Mouse (Mus musculus): ENCODE measurements at regions not wholly inside any gene's neighbourhood (a gene's known extent, or its start where the extent isn't known, plus 50 kb on each side); places are given as distances from the start of the nearest gene placed in this dataset.

DNA sequence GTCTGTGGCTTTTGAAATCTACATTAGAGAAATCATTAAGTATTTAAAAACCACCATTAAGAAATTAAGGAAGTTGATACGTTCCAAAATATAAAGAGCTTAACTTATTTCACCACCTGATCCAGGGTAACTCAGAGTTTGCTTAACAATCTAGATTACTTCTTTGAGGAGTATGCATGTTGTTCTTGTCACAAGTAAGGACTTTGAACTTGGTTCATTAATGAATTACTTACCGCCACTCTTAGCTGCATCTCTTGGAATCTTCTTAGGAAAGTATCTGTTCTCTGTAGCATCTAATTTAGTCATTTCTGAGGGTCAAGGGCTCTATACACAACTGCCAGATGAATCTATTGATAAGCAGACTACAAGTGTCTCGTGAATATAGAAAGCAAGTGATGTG is 715.4 kb upstream of the Tbl1xr1 start:
- POLR2A ChIA-PET: no interaction called here
- CTCF ChIA-PET: no interaction called here

DNA sequence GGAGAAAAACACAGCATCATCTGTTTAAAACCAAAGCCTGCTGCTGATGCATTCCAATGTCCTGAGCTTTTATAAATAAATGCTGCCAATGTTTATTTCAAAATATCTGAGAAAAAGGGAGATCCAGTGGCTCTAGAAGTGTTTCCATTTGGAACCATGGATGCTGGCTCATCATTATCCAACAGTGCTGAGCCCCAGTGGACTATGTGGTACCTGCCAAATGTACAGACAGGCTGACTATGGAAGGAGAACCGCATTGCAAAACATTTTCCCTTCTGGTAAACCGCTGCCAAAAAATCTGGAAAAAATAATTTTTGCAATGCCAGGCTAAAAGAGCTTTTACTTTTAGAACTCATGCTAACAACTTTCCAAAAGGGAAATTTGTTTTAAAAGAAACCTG is 696.6 kb upstream of the Tbl1xr1 start:
- ChIA-PET CTCF (no interaction called here), POLR2A (no interaction called here)

DNA sequence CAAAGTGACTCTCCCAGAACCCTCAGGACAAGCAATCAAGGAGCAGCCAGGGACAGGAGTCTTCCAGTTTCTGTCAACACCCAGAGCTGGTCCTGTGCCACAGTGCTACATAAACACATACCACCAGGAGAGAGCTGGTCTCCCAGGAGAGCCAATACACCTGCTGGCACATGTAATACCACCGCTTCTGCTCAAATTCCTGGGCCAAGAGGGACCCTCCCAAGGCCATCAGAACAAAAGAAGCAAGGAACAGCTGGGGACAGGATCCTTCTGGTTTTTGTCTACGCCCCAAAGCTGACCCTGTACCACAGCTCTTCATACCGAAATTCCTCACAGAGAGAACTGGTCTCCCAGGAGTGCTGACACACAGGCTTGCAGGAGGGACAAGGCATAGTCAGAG is 695.4 kb upstream of the Tbl1xr1 start:
- CTCF ChIA-PET: no interaction called here
- POLR2A ChIA-PET: no interaction called here

DNA sequence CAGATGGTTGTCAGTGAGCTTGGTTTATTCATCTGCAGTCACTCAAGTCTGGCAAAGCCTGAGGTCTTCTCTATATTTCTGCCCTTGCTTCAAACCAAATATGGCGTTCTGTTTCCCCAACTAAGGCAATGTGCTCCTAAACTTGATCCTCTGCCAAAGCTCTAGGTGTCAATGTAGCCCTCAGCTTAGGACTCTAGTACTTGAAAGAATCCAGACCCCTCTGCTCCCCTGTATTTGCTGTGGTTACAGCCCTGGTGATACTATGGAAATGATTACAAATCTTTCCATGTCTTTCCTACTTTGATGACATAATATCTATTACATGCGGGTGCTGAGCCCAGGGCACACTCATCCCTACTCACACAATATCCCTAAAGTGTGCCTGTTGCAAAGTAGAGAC is 672.9 kb upstream of the Tbl1xr1 start:
- CTCF ChIA-PET: no interaction called here
- POLR2A ChIA-PET: no interaction called here

DNA sequence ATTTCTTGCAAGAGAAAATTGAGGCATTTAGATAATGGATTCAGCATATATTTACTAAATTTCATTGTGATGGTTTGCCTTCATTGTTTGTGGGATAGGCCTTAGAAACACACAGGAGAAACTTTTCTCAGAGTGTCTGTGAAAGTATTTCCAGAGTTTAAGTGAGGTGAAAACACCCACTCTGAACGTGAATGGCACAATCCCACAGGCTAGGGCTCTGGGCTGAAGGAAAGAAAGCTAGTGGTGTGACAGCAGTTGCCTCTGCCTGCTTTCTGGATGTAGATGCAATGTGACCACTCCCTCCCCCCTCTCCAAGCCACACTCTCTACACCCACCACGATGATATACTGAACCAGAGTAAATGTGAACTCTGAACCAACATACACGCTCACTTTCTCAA is 672.4 kb upstream of the Tbl1xr1 start:
- ChIA-PET POLR2A (no interaction called here), CTCF (no interaction called here)

DNA sequence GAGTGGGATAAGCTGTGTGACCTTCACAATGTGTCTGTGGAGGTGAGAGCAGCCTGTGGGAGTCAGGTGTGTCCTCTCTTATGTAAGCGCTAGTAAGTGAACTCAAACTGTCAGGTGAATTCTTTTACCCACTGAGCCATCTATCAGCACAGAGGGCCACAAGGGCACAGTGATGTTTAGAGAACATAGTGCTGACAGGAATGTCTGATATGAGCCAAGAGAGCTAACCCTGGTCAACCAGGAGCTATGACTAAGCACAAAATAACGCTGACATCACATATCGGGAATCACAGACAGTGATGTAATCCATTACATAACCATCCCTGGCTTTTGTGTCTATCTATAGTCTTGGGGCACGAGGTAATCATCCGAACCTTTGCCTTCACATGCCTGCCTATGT is 669.4 kb upstream of the Tbl1xr1 start:
- ChIA-PET POLR2A (no interaction called here), CTCF (no interaction called here)

DNA sequence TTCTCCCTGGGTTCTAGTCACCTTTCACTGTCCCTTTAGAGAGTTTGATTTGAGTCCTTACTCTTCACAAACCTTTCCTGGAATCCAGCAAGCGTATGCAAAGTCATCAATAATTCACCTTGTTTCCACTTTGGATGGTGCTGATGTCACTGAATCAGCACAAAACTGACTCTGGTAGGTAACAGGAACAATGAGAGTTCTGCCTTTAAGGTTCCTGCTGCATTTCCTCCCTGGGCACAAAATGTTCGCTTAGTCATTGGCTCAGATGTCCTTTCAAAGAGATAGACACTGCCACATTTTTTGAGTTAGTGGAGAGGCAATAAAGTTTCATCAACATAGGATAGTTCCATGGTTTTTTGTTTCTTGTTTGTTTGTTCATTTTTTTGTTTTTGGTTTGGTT is 664.4 kb upstream of the Tbl1xr1 start:
- CTCF ChIA-PET: no interaction called here
- POLR2A ChIA-PET: no interaction called here

DNA sequence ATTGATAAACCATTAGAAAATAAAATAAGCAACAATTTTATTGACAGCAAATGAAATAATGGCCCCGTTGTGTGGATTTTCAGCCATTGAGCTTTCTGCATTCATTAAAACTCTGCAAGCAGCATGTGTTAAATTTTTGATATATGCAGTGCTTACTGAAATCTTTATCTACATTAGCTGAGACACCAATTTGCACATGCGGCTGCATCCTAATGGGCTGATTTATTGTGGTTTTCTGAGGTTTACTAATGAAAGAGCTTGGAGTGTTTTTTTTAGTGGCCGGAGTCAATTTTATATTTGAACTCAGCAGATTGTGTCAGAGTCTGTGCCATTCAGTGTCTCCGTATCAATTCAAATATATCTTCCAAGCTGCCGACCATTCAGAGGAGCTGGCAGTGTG is 653.3 kb upstream of the Tbl1xr1 start:
- CTCF ChIA-PET: no interaction called here
- POLR2A ChIA-PET: no interaction called here

DNA sequence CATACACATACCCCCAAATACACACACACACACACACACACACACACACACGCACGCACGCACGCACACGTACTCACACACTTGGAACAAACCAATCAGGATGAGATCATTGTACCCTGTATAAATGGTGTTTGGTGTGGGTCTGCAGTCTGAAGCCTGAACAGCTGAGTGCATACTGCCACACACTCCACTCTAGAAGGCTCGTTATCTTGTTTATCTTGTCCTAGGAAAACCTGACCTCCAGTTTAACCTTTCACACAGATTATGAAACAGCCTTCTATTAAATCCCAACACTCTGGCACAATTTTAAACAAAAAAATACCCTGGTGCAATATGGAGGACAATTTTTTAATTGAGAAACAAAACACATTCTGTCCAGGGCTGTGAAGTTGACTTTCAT is 649.9 kb upstream of the Tbl1xr1 start:
- POLR2A ChIA-PET: no interaction called here
- CTCF ChIA-PET: no interaction called here

DNA sequence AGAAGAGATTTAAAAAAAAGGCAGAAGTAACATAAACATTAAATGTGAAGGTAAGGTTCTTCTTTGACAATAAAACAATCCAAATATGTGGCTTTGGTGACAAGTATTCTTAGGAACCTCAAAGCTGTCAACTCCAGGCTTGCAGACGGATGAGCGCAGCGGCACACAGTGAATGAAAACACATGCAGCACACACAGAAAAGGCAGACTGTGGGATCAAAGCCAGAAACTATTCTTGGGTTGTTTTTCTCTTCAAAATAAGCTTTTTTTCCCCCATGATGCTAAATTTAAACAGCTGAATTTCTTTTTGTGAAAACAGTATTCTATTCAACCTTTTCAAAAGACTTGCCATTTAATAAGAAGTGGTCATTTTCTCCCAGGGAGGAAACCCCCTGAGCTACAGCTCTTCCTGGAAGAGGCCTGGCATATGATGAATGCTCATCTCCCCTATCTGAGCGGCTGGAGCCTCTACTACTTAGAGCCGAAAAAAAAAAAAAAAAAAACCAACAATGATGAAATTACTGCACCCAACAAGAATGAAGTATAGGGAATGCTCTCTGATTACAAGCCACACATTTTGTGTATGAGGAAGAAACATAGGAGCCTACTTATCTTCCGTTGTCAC is 648.9 kb upstream of the Tbl1xr1 start:
- POLR2A ChIA-PET: no interaction called here
- CTCF ChIA-PET: no interaction called here

DNA sequence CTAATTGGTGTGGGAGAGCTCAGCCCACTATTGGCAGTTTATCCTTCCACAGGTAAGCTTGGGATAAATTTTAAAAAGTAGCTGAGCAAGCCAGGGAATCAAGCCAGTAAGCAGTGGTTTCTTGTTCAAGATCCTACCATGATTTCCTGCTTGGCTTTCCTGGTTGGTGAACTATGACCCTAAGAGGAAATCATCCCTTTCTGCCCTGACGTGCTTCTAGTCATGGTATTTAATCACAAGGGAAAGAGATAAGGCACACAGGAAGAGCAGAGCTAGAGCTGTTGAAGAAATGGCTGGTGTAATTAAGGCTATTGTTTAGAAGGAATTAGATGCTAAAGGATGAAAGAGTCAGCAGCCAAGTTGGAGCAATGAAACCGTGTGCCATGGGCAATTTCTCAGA is 648.3 kb upstream of the Tbl1xr1 start:
- CTCF ChIA-PET: no interaction called here
- POLR2A ChIA-PET: no interaction called here

DNA sequence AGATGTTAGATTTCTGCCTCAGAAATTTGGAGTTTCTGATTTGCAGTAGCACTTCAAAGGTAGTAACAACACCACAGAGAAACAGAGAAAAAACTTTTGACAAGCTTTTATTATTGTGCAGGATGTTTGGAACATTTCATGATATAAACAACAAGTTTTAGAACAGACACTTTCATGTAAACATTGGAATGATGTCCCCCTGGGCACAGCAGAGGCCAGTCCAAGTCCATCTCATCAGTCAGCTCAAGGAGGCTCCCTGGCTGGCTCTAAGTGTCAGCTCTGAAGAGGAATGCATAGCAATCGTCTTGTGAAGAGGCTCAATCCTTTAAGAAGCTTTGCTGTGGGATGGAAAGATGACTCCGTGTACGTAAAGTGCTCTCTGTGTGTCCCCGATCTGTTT is 612.2 kb upstream of the Tbl1xr1 start:
- ChIA-PET POLR2A (no interaction called here), CTCF (interaction anchor here in 1 of 4 experiments (0.7 kb wide), 1 partner anchor 819 kb away, joined by 5 read pairs; no protein-coding TSS in a partner anchor)

DNA sequence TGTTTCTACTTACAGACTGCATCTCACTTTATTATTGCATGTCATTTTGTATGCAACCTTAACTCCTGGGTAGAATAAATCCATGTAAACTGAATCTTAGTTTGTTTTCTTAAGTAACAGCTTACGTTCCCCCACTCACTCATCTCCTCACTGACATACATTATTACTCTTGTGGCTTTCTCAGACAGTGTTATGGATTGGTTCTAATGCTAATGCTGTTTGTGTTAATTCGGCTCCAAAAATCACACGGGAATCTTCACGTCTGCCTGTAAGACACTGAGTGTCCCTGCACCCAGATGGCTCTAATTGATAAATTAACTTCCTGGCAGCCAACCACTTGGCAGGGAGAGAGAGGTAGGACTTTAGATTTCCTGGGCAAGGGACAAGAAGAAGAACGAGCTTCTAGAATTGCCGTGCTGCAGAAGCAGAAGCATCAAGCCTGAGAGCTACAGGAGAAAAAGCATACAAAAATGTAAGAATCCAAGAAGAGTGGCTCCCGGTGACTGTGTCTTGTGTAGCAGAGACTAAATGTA is 610.3 kb upstream of the Tbl1xr1 start:
- POLR2A ChIA-PET: no interaction called here
- CTCF ChIA-PET: no interaction called here

DNA sequence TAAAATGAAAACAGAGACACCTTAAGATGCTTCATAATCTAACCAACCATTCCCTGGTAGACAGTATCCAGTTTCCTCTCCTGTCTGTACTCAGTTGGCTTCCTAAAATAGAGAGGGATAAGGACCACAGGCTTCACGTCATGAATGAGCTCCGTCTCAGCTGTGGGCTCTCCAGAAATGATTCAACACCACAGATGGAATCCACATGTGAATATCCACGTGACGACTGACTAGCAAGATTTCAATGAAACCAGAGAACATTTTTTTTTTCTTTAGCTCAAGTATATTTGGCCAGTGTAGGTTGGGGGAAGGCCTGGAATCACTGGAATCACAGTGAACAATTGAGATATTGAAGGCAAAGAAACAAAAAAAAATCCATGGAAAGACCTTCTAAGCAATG is 599.1 kb upstream of the Tbl1xr1 start:
- ChIA-PET CTCF (no interaction called here), POLR2A (no interaction called here)

DNA sequence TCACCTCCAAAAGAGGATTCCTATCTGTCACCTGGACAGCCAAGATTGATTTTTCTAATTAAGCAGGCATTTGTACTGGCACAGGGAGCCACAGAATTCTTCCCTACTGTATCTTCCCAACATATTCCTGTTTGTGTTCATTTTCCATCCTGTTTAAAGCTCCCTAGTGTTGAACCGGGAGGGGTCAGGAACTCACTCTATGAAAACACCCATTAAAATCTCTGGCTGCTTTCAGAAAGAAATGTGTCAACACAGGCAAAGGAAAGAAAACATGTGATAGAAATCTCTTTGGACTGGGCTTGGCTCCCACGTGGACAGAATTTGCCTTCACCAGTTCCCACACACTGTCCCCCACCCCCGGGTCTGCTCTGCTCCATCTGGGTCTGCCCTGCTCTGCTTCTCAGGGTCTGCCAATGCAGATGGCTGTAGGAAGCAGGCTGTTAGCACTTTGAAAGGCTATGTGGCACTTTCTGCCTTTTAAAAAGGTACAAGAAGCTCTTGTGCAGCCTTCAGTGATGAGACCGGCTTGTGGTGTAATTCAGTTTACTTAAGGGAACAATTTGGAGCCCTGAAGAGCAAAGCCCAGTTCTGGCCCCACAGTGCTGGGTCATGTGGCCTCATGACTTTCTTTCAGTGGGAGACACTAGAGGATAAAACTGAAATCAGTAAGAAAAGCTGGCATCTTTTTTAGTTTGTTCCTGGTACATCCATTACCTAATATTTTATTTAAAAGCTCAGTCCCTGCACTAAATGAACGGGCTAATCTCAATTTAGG is 597.2 kb upstream of the Tbl1xr1 start:
- ChIA-PET CTCF (interaction anchor here in 1 of 4 experiments (0.6 kb wide), 2 partner anchors 455 to 654 kb away, joined by 4 to 5 read pairs; no protein-coding TSS in a partner anchor), POLR2A (interaction anchor here in 1 of 4 experiments (0.6 kb wide), 1 partner anchor 102 kb away, joined by 3 read pairs; no protein-coding TSS in a partner anchor)

DNA sequence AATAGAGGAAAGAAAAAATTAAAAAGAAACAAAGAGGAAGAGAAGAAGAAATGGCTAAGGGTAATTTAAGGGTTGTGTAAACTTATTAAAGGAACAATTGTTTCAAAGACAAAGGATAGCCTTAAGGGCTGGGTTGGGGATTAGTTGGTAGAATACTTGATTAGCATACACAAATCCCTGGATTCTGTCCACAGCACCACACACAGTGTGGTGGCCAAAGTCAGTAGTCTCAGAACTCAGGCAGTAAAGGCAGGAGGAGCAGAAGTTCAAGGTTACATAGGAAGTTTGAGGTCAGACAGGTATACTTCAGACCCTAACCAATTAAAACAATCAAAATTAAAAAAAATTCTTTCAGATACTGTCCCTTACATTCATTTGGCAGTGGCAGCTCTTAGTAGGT is 596.6 kb upstream of the Tbl1xr1 start:
- POLR2A ChIA-PET: interaction anchor here in 1 of 4 experiments (0.6 kb wide), 1 partner anchor 102 kb away, joined by 3 read pairs; no protein-coding TSS in a partner anchor
- CTCF ChIA-PET: no interaction called here

DNA sequence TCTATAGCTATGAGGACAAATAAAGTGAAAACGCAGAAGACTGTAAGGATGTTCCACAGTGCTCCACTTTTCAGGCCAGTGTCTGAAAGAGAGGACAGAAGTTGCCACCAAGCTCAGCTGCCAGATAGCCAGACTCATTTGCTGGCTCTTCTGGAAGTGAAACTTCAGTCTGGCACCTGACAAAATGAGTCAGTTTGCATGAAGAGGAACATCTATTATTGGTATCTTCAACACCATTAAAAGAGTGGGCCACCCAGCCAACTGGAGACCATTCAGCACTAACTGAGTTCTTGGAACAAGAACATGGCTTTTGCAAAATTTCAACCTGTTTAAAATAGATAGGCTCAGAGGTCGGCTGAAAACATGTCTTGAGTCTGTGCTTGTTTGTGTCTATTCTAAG is 592.4 kb upstream of the Tbl1xr1 start:
- POLR2A ChIA-PET: no interaction called here

DNA sequence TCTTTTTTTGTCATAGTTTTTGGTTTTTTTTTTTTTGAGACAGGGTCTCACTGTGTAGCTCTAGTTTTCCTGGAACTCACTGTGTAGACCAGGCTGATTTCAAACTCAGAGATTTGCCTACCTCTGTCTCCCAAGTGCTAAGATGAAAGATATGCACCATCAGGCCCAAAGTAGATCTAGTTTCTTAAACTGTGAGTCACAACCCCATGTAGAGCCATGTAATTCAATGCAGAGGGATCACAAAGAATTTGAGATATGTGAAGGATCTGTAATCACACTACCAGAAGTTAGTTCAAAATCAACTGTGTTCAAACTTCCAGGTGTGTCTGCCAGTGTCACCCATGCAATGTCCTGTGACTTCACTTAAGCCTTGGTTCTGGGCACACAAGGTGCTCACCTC is 591.0 kb upstream of the Tbl1xr1 start:
- ChIA-PET CTCF (no interaction called here), POLR2A (no interaction called here)

More for the DNA sequence above, 592.4 kb upstream of the Tbl1xr1 start:
- CTCF ChIA-PET: no interaction called here

DNA sequence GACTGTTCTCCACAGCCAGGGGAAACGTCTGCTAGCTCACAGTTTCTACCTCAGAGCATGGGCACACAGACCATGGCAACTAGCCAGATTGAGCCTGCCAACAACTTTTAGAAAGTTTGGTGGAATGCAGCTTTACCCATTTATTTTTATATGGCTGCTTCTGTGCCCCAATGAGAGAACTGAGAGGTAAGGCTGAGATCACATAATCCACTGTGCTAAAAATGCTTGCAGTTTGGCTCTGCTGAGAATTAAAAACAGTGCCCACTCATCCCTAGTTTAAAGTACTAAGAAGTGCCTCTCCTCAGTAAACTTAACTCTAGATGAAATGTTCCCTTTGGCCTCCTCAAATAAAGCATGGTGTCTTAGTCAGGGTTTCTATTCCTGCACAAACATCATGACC is 586.9 kb upstream of the Tbl1xr1 start:
- POLR2A ChIA-PET: no interaction called here
- CTCF ChIA-PET: interaction anchor here in 1 of 4 experiments (0.5 kb wide), 1 partner anchor 262 kb away, joined by 4 read pairs; no protein-coding TSS in a partner anchor

DNA sequence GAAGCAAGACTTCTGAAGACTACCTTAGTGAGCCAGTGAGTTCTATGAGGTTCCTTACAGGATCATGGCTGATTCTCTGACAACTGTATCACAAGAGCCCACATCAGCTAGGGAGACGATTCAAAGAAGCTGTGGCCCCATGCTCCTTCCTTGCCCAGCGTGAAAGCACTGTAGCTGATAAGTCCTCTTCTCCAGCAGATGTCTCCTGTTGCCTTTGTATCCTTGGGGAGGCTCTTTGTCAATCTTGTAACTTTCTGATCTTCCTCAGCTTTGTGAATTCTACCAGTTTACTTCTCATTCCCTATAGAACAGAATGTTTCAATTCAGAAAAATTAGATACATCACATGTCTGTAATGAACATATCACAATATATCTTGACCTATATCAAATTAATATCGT is 584.0 kb upstream of the Tbl1xr1 start:
- POLR2A ChIA-PET: interaction anchor here in 1 of 4 experiments (0.5 kb wide), 1 partner anchor 142 kb away, joined by 4 read pairs; no protein-coding TSS in a partner anchor
- CTCF ChIA-PET: no interaction called here

DNA sequence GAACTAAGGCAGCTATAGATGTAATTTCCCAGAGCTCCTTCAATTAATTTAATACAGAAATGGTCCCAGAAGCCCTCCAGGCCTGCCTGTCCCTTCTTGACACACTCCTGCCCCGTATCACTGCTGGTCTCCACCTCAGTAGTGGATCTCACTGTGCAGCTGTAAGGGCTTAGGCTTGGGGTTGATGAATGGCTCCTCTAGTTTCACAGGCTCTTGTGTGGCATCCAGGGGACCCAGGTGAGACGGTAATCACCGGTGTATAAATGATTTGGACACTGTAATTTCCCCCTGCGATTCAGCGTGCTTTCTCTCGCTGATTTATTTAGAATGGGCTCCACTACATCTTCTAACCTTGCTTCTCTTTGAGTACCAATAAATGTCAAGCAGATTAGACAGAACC is 583.1 kb upstream of the Tbl1xr1 start:
- ChIA-PET POLR2A (no interaction called here), CTCF (no interaction called here)
